Mouse (Mus musculus) liver, adult 2 months (tissue): ENCODE measurements at regions not wholly inside any gene's neighbourhood (a gene's known extent, or its start where the extent isn't known, plus 50 kb on each side); places are given as distances from the start of the nearest gene placed in this dataset.

ENCODE experiments used
- CTCF ChIP-seq: fragments of 200-500 bp; IDR thresholded peaks from 2 replicates; pipeline ENCODE4 v1.5.1; 2011; ENCODE audit warnings: low read depth, low read length, control low read depth
- POLR2A ChIP-seq: fragments of 200-500 bp; IDR thresholded peaks from 2 replicates; pipeline ENCODE4 v1.6.1; 2011; ENCODE audit warnings: low read length, control low read depth; ENCODE audit not compliant: insufficient read depth; ENCODE audit errors: extremely low read depth

DNA sequence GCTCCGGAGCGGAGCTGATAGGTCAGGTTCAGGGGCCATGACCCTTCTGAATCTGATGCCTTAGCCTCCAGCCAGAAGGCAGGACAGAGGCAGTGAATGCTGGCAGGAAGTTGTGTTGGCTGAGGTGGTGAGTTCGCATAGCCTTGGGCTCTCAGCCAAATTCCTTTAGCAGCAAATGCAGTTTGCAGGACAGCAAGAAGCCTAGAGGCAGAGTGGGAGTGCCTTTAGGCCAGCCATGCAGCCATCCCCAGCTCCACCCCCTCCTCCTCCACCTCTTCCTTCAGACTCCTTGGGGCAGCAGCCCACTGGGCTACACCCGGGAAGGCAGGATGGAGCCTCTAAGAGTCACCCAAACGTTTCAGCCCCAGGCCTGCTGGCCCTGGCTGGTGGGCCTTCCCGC is 99.5 kb downstream of the Duxbl3 start:
- TF ChIP-seq POLR2A: no peak
- no peak for TF ChIP-seq CTCF
